Mouse (Mus musculus): ENCODE data around the gene Dync1h1.

GRCm38 (mm10) chr12:110637507-110638114 is 36.4 kb downstream of the Dync1h1 start:
- TF ChIP-seq CTCF (IDR thresholded peaks at IDR 0.05; ENCODE audit: extremely low read depth, insufficient read length, insufficient replicate concordance, low read depth, low read length) = no peak
- TF ChIP-seq POLR2A (IDR thresholded peaks at IDR 0.05; ENCODE audit: low read depth, low read length) = no peak
